28 mouse cellular contexts compared by ENCODE assay signal in genomic region chr2:73164666-73165065, GRCm38 (mm10).
"Had no signal": no experiment of that assay in that cellular context is flagged by ENCODE, and none has a peak within 500 bp of the region (broad histone marks: within the 10 kb centered on the region; RNA-seq: fewer than 3 reads in every experiment).

No protein-coding gene starts in this region.

- H3K27me3 ChIP-seq: embryonic facial prominence, embryonic 12.5 days; embryonic facial prominence, embryonic 13.5 days; embryonic facial prominence, embryonic 15.5 days; forebrain, embryonic 12.5 days; forebrain, embryonic 13.5 days; forebrain, embryonic 15.5 days had no signal

- H3K9ac ChIP-seq: embryonic facial prominence, embryonic 12.5 days; embryonic facial prominence, embryonic 13.5 days; embryonic facial prominence, embryonic 15.5 days; forebrain, embryonic 12.5 days; forebrain, embryonic 13.5 days; forebrain, embryonic 15.5 days; forebrain, postnatal 0 days had no signal

- H3K9me3 ChIP-seq: embryonic facial prominence, embryonic 10.5 days; embryonic facial prominence, embryonic 12.5 days; embryonic facial prominence, embryonic 13.5 days; embryonic facial prominence, embryonic 15.5 days; forebrain, embryonic 10.5 days; forebrain, embryonic 12.5 days; forebrain, embryonic 13.5 days; forebrain, embryonic 15.5 days had no signal

- DNase-seq: cerebellum, adult 18-20 months; cerebellum, adult 2 months; cerebellum, adult 8-10 months; cerebellum, adult 9-10 months; cerebellum, adult 9-11 months; cerebellum, postnatal 10 days; cerebellum, postnatal 14 days; cerebellum, postnatal 25 days; cerebellum, postnatal 36 days; embryo, embryonic 11 days; forebrain, postnatal 0 days; gastrocnemius, adult 2 months; gastrocnemius, postnatal 10 days; gastrocnemius, postnatal 14 days; gastrocnemius, postnatal 25 days; gastrocnemius, postnatal 36 days; heart, adult 18-20 months had no signal

- H3K4me2 ChIP-seq: embryonic facial prominence, embryonic 12.5 days; embryonic facial prominence, embryonic 13.5 days; embryonic facial prominence, embryonic 15.5 days; forebrain, embryonic 12.5 days; forebrain, embryonic 13.5 days; forebrain, embryonic 15.5 days had no signal

- H3K4me3 ChIP-seq: embryonic facial prominence, embryonic 10.5 days; embryonic facial prominence, embryonic 12.5 days; embryonic facial prominence, embryonic 13.5 days; embryonic facial prominence, embryonic 15.5 days; erythroblast, embryonic 14.5 days; forebrain, embryonic 10.5 days; forebrain, embryonic 12.5 days; forebrain, embryonic 13.5 days; forebrain, embryonic 15.5 days; gastrocnemius, adult 2 months had no signal

- H3K36me3 ChIP-seq: embryonic facial prominence, embryonic 10.5 days; embryonic facial prominence, embryonic 12.5 days; embryonic facial prominence, embryonic 13.5 days; embryonic facial prominence, embryonic 15.5 days; forebrain, embryonic 10.5 days; forebrain, embryonic 12.5 days; forebrain, embryonic 15.5 days had no signal

- H3K4me1 ChIP-seq: embryonic facial prominence, embryonic 10.5 days; embryonic facial prominence, embryonic 12.5 days; embryonic facial prominence, embryonic 13.5 days; embryonic facial prominence, embryonic 15.5 days; forebrain, embryonic 12.5 days had no signal

- ATAC-seq: forebrain, embryonic 13.5 days; forebrain, embryonic 14.5 days; forebrain, embryonic 15.5 days; forebrain, embryonic 16.5 days; forebrain, postnatal 0 days had no signal

- H3K27ac ChIP-seq: embryonic facial prominence, embryonic 10.5 days; embryonic facial prominence, embryonic 12.5 days; embryonic facial prominence, embryonic 13.5 days; embryonic facial prominence, embryonic 15.5 days; forebrain, embryonic 10.5 days; forebrain, embryonic 12.5 days; forebrain, embryonic 13.5 days; forebrain, embryonic 15.5 days; gastrocnemius, adult 2 months had no signal
